Mouse (Mus musculus) heart, embryonic 14.5 days (tissue): ENCODE results near the gene Tmem120b. TPM values are rescaled to one million over a fixed set of nuclear protein-coding genes. Genes with fewer than 3 reads are reported as not detected.
A peak's percentile ranks its signal among the peaks of the same experiment; 100 is the strongest.

ENCODE experiments used
- ATAC-seq: fragments of 200-750 bp; cut with Nextera tagmentation; 2 replicates; pipeline ENCODE4 v1.8.0; 2017; ENCODE audit warnings: low read depth, moderate TSS enrichment; ENCODE audit not compliant: insufficient number of reproducible peaks, insufficient read depth, low FRiP score
- H3K27ac ChIP-seq, 2 experiments: fragments of 200-500 bp in 1 of 2; fragments of 300-500 bp in 1 of 2; sonication (generic) in 1 of 2; replicated peaks in 1 of 2; 2 replicates each; pipeline ENCODE4 v1.5.1; 2012 to 2014; ENCODE audit warnings: low read depth in 2 of 2, low read length in 2 of 2, control low read depth in 1 of 2, mild to moderate bottlenecking in 1 of 2, mixed read lengths in 1 of 2; ENCODE audit not compliant: control insufficient read depth in 1 of 2, insufficient read depth in 1 of 2
- H3K27me3 ChIP-seq: fragments of 300-500 bp; sonication (generic); 2 replicates; pipeline ENCODE4 v1.6.1; 2014; ENCODE audit warnings: mild to moderate bottlenecking, low read length, control low read depth; ENCODE audit not compliant: control insufficient read depth, insufficient read depth
- H3K36me3 ChIP-seq: fragments of 300-500 bp; sonication (generic); 2 replicates; pipeline ENCODE4 v1.6.1; 2014; ENCODE audit warnings: mild to moderate bottlenecking, control low read depth, low read length, mixed read lengths; ENCODE audit not compliant: control insufficient read depth, insufficient read depth
- H3K4me1 ChIP-seq, 2 experiments: fragments of 200-500 bp in 1 of 2; fragments of 300-500 bp in 1 of 2; sonication (generic) in 1 of 2; 2 replicates each; pipeline ENCODE4 v1.6.1; 2012 to 2014; ENCODE audit warnings: low read length in 2 of 2, control low read depth in 1 of 2, mixed read lengths in 1 of 2; ENCODE audit not compliant: control insufficient read depth in 2 of 2, insufficient read depth in 2 of 2
- H3K4me2 ChIP-seq: fragments of 300-500 bp; sonication (generic); 2 replicates; pipeline ENCODE4 v1.6.1; 2014; ENCODE audit warnings: mild to moderate bottlenecking, low read length
- H3K4me3 ChIP-seq, 2 experiments: fragments of 200-500 bp in 1 of 2; fragments of 300-500 bp in 1 of 2; sonication (generic) in 1 of 2; 2 replicates each; pipeline ENCODE4 v1.5.1; 2012 to 2014; ENCODE audit warnings: low read length in 2 of 2, mild to moderate bottlenecking in 2 of 2, control low read depth in 1 of 2, low read depth in 1 of 2, moderate library complexity in 1 of 2; ENCODE audit not compliant: control insufficient read depth in 1 of 2, insufficient read depth in 1 of 2
- H3K9ac ChIP-seq: fragments of 300-500 bp; sonication (generic); 2 replicates; pipeline ENCODE4 v1.6.1; 2014; ENCODE audit warnings: mild to moderate bottlenecking, low read length
- H3K9me3 ChIP-seq: fragments of 300-500 bp; sonication (generic); 2 replicates; pipeline ENCODE4 v1.6.1; 2016; ENCODE audit warnings: low read length, control low read depth; ENCODE audit not compliant: control insufficient read depth
- WGBS: fragments of 180-500 bp; shearing (Covaris S2); extraction: QIAGEN DNeasy Blood & Tissue Kit; methylation state at CpG from one replicate; pipeline ENCODE4 v1.1.7; 2014; 5-methylcytosine and 5-hydroxymethylcytosine counted together
- polyA plus RNA-seq: library from polyadenylated mRNA; unstranded; fragments of >200 nt; fragmentation: Nextera tagmentation; extraction: Ambion mirVana; gene quantifications from 2 replicates; pipeline ENCODE4 v1.2.1, GENCODE M21; 2014

Tmem120b gene
- polyA plus RNA-seq, 1 experiment from 2014 or later = 11.3 TPM

DNA sequence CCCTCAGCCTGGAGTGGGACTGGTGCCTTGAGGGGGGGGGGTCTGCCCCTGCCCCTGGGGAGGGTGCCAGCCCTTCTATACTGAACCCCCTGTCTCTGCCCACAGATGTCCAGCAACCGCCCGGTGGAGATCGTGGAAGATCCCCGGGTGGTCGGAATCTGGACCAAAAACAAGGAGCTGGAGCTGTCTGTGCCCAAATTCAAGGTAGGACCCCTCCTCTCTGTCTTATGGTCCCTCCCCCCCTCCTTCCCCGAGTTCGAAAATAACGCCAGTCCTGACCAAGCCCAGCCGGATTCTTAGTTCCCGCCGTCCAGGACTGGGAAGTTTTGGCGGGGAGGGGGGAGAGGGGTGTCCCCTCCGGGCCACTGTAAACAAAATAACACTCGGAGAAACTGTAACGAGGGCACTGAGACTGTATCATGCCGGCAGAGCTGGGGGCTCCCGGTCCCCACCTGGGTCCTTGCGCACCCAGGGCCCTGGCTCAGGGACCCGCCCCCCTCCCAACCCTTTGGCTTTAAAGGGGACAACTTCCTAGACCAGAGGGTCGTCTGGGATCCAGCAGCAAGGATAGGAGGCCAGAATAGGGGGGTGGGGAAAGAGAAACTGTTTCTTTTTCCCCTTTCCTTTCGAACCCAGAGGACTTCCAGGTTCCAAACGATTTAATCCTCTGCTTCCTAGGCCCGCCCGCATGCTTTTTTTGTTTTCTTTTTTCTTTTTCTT, 75.2 kb downstream of the Tmem120b start:
- Histone ChIP-seq H3K9ac (peak overlapping the region; percentile 100), H3K4me3 (peak overlapping the region; percentile 93), H3K4me1 (peaks cover 17 to 38% of the 10 kb centered on the region in 2 experiments), H3K9me3 (no peaks in the 10 kb centered on the region), H3K27ac (peak overlapping the region; percentile 40 to 100), H3K4me2 (peak overlapping the region; percentile 95), H3K27me3 (no peaks in the 10 kb centered on the region), H3K36me3 (peaks cover 40% of the 10 kb centered on the region)
- ATAC-seq = no peak
- WGBS = 2% methylated on average over 22 of the region's 24 CpGs

DNA sequence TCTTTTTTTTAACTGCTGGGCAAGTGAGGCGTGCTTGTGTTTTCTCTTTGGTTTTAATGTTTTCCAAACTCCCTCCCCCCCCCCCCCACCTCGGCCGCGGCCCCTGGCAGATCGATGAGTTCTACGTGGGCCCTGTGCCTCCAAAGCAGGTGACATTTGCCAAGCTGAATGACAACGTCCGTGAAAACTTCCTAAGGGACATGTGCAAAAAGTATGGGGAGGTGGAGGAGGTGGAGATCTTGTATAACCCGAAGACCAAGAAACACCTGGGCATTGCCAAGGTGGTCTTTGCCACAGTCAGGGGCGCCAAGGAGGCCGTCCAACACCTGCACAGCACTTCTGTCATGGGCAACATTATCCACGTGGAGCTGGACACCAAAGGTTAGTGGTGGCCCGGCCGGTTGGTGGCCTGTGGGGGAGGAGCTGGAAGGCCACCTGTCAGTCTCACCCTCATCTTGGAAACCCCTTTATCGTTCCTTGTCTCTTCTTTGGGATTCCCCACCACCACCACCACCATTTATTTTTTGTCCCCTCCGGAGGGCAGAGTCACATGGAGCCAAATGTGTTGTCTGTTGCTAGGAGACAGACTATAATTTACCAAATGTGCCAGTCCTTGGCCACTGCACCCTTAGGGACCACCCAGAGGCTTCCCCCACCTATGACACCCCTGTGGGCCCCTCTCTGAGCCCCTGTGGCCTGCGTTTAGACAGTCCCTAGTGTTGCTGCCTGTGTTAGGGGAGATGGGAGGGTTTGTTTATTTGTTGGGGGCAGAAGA, 75.9 kb downstream of the Tmem120b start:
- H3K9me3 ChIP-seq = no peaks in the 10 kb centered on the region
- H3K27me3 ChIP-seq = no peaks in the 10 kb centered on the region
- H3K4me2 ChIP-seq = peak overlapping the region; percentile 95
- H3K36me3 ChIP-seq = peaks cover 47% of the 10 kb centered on the region
- peak overlapping the region; percentile 35 to 93 for H3K4me3 ChIP-seq
- H3K9ac ChIP-seq = peak overlapping the region; percentile 100
- WGBS = 4% methylated on average over 17 of the region's 17 CpGs
- H3K4me1 ChIP-seq = peaks cover 15 to 42% of the 10 kb centered on the region in 2 experiments
- ATAC-seq = no peak
- peak overlapping the region in 1 of 2 experiments; percentile 100; a peak in 2 of 4 replicates for H3K27ac ChIP-seq

DNA sequence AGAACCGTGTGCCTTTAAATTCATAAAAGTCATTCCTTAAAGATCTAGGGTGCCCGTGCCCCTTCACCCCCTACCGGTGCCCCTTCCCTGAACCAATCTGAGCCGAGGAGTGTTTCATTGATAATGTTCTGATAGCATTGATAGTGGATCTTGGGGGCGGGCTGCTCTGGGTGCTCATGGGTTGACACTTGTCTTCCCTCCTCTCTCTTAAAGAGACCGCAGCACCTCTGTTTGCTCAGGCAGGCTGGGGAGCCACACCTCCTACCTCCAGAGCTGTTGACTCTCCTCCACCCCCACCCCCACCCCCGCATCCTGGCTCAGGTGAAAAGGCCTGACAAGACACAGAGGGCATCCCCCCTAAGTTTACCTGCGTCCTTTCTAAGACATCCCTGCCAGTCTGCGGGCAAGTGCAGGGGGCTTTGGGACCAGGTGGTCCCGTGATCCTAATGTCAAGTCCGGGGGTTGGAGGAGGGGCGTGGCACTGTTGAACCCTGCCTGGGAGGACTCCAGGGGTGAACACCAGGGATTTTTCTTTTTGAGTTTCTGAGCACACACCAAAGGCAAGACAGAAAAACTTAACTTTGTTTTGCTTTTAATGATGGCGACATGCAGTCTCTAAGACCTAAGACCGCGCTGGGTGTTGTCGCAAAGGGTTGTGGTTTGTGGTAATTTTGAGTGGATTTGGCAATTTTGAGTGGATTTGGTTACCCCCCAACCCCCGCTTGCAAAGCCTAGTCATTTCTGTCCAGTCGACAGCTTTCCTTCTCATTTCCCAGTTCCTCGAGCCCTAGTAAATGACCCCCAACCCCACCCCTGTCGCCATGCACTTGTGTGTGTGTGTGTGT, 76.8 kb downstream of the Tmem120b start:
- Histone ChIP-seq H3K9ac (peak overlapping the region; percentile 100), H3K9me3 (no peaks in the 10 kb centered on the region), H3K36me3 (peaks cover 53% of the 10 kb centered on the region), H3K27me3 (no peaks in the 10 kb centered on the region), H3K4me3 (peak overlapping the region; percentile 35 to 93), H3K27ac (no peak overlapping the region), H3K4me1 (peaks cover 20 to 45% of the 10 kb centered on the region in 2 experiments), H3K4me2 (peak overlapping the region; percentile 95)
- 42% methylated on average over 20 of the region's 20 CpGs for WGBS
- no peak for ATAC-seq

DNA sequence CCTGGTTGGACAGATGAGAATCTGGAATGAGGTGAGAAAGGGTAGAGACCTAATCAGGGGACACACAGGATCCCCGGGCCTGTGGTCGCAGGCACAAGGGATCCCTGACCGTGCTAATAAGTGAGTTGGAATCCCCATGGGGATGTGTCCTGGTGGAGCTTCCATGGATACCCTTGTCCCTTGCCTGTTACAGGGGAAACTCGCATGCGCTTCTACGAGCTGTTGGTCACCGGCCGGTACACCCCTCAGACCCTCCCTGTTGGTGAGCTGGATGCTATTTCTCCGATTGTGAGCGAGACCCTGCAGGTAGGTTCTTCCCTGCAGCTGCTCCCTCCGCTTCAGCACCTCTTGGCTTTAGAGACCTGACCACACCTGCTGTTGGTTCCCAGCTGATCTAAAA, 78.1 kb downstream of the Tmem120b start:
- peaks cover 28 to 58% of the 10 kb centered on the region in 2 experiments for H3K4me1 ChIP-seq
- ATAC-seq = no peak
- H3K4me3 ChIP-seq = no peak overlapping the region
- H3K9ac ChIP-seq = no peak overlapping the region
- no peaks in the 10 kb centered on the region for H3K27me3 ChIP-seq
- WGBS = 92% methylated on average over 11 of the region's 11 CpGs
- H3K36me3 ChIP-seq = peaks cover 67% of the 10 kb centered on the region
- H3K27ac ChIP-seq = no peak overlapping the region
- H3K4me2 ChIP-seq = no peak overlapping the region
- no peaks in the 10 kb centered on the region for H3K9me3 ChIP-seq

DNA sequence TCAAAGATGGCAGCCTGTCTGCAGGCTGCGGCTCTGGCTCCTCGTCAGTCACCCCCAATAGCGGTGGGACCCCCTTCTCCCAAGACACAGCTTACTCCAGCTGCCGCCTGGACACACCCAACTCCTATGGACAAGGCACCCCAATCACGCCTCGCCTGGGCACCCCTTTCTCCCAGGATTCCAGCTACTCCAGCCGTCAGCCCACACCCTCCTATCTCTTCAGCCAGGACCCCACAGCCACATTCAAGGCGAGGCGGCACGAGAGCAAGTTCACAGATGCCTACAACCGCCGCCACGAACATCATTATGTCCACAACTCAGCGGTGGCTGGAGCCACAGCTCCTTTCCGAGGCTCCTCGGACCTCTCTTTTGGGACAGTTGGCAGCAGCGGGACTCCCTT, 79.4 kb downstream of the Tmem120b start:
- no peak overlapping the region for H3K9ac ChIP-seq
- H3K4me3 ChIP-seq = no peak overlapping the region
- peaks cover 79% of the 10 kb centered on the region for H3K36me3 ChIP-seq
- H3K9me3 ChIP-seq = no peaks in the 10 kb centered on the region
- H3K27me3 ChIP-seq = no peaks in the 10 kb centered on the region
- no peak overlapping the region for H3K4me2 ChIP-seq
- WGBS = 79% methylated on average over 17 of the region's 17 CpGs
- no peak overlapping the region for H3K27ac ChIP-seq
- ATAC-seq = no peak
- peaks cover 28 to 61% of the 10 kb centered on the region in 2 experiments for H3K4me1 ChIP-seq

DNA sequence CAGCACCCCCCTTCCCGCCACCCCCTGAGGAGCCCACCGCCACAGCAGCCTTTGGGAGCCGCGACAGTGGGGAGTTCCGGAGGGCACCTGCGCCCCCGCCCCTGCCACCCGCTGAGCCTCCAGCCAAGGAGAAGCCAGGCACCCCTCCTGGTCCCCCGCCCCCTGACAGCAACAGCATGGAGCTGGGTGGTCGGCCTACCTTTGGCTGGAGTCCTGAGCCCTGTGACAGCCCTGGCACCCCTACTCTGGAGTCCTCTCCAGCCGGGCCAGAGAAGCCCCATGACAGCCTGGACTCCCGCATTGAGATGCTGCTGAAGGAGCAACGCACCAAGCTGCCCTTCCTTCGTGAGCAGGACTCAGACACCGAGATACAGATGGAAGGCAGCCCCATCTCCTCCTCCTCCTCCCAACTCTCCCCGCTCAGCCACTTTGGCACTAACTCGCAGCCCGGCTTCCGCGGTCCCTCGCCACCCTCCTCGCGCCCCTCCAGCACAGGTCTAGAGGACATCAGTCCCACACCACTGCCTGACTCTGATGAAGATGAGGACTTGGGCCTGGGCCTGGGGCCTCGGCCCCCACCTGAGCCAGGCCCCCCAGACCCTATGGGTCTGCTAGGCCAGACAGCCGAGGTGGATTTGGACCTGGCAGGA, 80.0 kb downstream of the Tmem120b start:
- 86% methylated on average over 25 of the region's 25 CpGs for WGBS
- Histone ChIP-seq H3K9me3 (no peaks in the 10 kb centered on the region), H3K36me3 (peaks cover 85% of the 10 kb centered on the region), H3K4me2 (no peak overlapping the region), H3K9ac (peak overlapping the region; percentile 11; the same call in 1 of the 2 replicates), H3K27me3 (no peaks in the 10 kb centered on the region), H3K4me3 (no peak overlapping the region), H3K4me1 (peaks cover 28 to 61% of the 10 kb centered on the region in 2 experiments), H3K27ac (no peak overlapping the region)
- no peak for ATAC-seq
